ENCODE assay signal across 18 mouse cellular contexts in genomic region chr4:141074109-141074508, GRCm38 (mm10). TPM values are rescaled to one million over a fixed set of nuclear protein-coding genes. Genes with fewer than 3 reads are reported as not detected.
A peak's percentile ranks its signal among the peaks of the same experiment; 100 is the strongest.
DNase-seq lines count a peak whose midpoint lies in the region; ATAC-seq and TF ChIP-seq lines count a peak whose summit lies in the region.
"Had no signal": no experiment of that assay in that cellular context is flagged by ENCODE, and none has a peak within 500 bp of the region (broad histone marks: within the 10 kb centered on the region; RNA-seq: fewer than 3 reads in every experiment).

No protein-coding gene starts in this region.

- ATAC-seq in heart, embryonic 16.5 days (replicated peaks; ENCODE audit: extremely low read depth, insufficient read depth, low FRiP score): 0 out of 2 replicates have a peak, but pooled peaks have one; percentile 1
- ATAC-seq in erythroid progenitor cell, adult 5-6 weeks (replicated peaks; ENCODE audit: low FRiP score, poor library complexity, severe bottlenecking): 0 out of 2 replicates have a peak, but pooled peaks have one; percentile 20
- peak; percentile 51 for ATAC-seq in megakaryocyte progenitor cell, adult 5-6 weeks (replicated peaks; ENCODE audit: poor library complexity)
- ATAC-seq: midbrain, embryonic 16.5 days; Patski had no signal

- no peaks in the 10 kb centered on the region for H3K9me3 ChIP-seq in heart, embryonic 16.5 days (replicated peaks; ENCODE audit: control insufficient read depth, low read length)
- H3K9me3 ChIP-seq: limb, embryonic 15.5 days had no signal

- peaks cover 13% of the 10 kb centered on the region for H3K36me3 ChIP-seq in heart, embryonic 16.5 days (ENCODE audit: control insufficient read depth, insufficient read depth)
- H3K36me3 ChIP-seq in kidney, adult 2 months (ENCODE audit: control insufficient read depth, insufficient read depth, low read length): no peaks in the 10 kb centered on the region; the same call in 1 of the 2 replicates

- H3K4me1 ChIP-seq in heart, embryonic 16.5 days (ENCODE audit: control insufficient read depth, insufficient read depth, low read length): peaks cover 30% of the 10 kb centered on the region
- H3K4me1 ChIP-seq in kidney, adult 2 months (ENCODE audit: control insufficient read depth, insufficient read depth, low read length): peaks cover 8% of the 10 kb centered on the region; the same call in 1 of the 2 replicates

- H3K9ac ChIP-seq in heart, embryonic 16.5 days (ENCODE audit: low read length): no peak overlapping the region
- H3K9ac ChIP-seq: limb, embryonic 15.5 days had no signal

- TF ChIP-seq CTCF in gastrocnemius, adult 2 months (IDR thresholded peaks at IDR 0.05): no peak
- TF ChIP-seq CTCF in kidney, adult 2 months (conservative IDR thresholded peaks at IDR 0.05; ENCODE audit: insufficient read depth, insufficient read length, low read depth, low read length): no peak

- peak overlapping the region; percentile 0; the same call in 1 of the 2 replicates for H3K4me2 ChIP-seq in heart, embryonic 16.5 days (ENCODE audit: low read depth, low read length)
- H3K4me2 ChIP-seq: limb, embryonic 15.5 days had no signal

- TF ChIP-seq POLR2A in kidney, adult 2 months (IDR thresholded peaks at IDR 0.05; ENCODE audit: low read depth, low read length): no peak

- no peaks in the 10 kb centered on the region for H3K27me3 ChIP-seq in heart, embryonic 16.5 days (ENCODE audit: control insufficient read depth, insufficient read depth, low read length)
- no peaks in the 10 kb centered on the region for H3K27me3 ChIP-seq in kidney, adult 2 months (replicated peaks; ENCODE audit: control insufficient read depth, insufficient read depth, low read length)
- H3K27me3 ChIP-seq: limb, embryonic 15.5 days; Patski had no signal

- intact Hi-C loops in gastrocnemius, adult 2 months (cut with DNase I): no loop called here
- intact Hi-C loops in gastrocnemius, postnatal 14 days (cut with DNase I; ENCODE audit: low total_unique reads): no loop called here
- intact Hi-C loops in heart, postnatal 10 days (cut with DNase I): no loop called here

- peak overlapping the region; percentile 1; the same call in 1 of the 2 replicates for H3K4me3 ChIP-seq in gastrocnemius, adult 2 months
- no peak overlapping the region for H3K4me3 ChIP-seq in heart, embryonic 16.5 days (ENCODE audit: low read length)
- H3K4me3 ChIP-seq in kidney, adult 2 months (ENCODE audit: insufficient read depth, low read depth, low read length): no peak overlapping the region
- H3K4me3 ChIP-seq: limb, embryonic 15.5 days had no signal

- DNase-seq in gastrocnemius, adult 2 months: peak; percentile 20
- no peak for DNase-seq in gastrocnemius, postnatal 14 days
- DNase-seq in heart, postnatal 10 days: no peak
- no peak for DNase-seq in kidney, adult 2 months
- DNase-seq in layer of hippocampus, adult 18-20 months (ENCODE audit: low spot score in 2 of 2): no peak

- WGBS in heart, embryonic 16.5 days: 67% methylated on average over 4 of the region's 4 CpGs
- WGBS in kidney, adult 2 months: 91% methylated on average over 4 of the region's 4 CpGs

- peak overlapping the region; percentile 92 for H3K27ac ChIP-seq in gastrocnemius, adult 2 months
- H3K27ac ChIP-seq in heart, embryonic 16.5 days (ENCODE audit: low read length): peak overlapping the region; percentile 79
- H3K27ac ChIP-seq in kidney, adult 2 months (ENCODE audit: insufficient read depth, low read depth, low read length): no peak overlapping the region
- H3K27ac ChIP-seq: limb, embryonic 15.5 days; macrophage had no signal

RNA-seq across cellular contexts. Expression of gene Necap2, which starts 4.0 kb away (rescaled TPM):
- total RNA-seq in gastrocnemius, adult 2 months (2021): 10 to 100 TPM; 13.1 to 16.5 TPM
- 10 to 100 TPM; 19.9 to 21.7 TPM for total RNA-seq in gastrocnemius, postnatal 14 days (2021)
- polyA plus RNA-seq in heart, embryonic 16.5 days (2015; fragmentation: Nextera tagmentation; extraction: Ambion mirVana): 49.8 and 50.1 TPM in 2 replicates
- total RNA-seq in heart, postnatal 10 days (2021): 10 to 100 TPM; 33.3 to 34.3 TPM
- 51.1 and 67.4 TPM in 2 replicates for total RNA-seq in erythroid progenitor cell, adult 5-6 weeks (2015; ENCODE audit: low replicate concordance)
- total RNA-seq in erythroid progenitor cell, adult 5-6 weeks (2017; ENCODE audit: low replicate concordance): 45.2 and 108 TPM in 2 replicates
- total RNA-seq in megakaryocyte progenitor cell, adult 5-6 weeks (2015): 33.5 and 37.1 TPM in 2 replicates
- 50.4 and 64.3 TPM in 2 replicates for total RNA-seq in megakaryocyte progenitor cell, adult 5-6 weeks (2017)
- 60.3 and 64.9 TPM in 2 replicates for polyA plus RNA-seq in kidney, adult 2 months (2012; rRNA removed)
- total RNA-seq in layer of hippocampus, adult 18-20 months (2021): 10 to 100 TPM; 36.6 to 42.8 TPM

RNA-seq across cellular contexts. Expression of gene Crocc, which starts 13.8 kb away (rescaled TPM):
- total RNA-seq in gastrocnemius, adult 2 months (2021): 1 to 10 TPM; 1.7 to 2.0 TPM
- total RNA-seq in gastrocnemius, postnatal 14 days (2021): 1 to 10 TPM; 2.6 to 4.0 TPM
- polyA plus RNA-seq in heart, embryonic 16.5 days (2015; fragmentation: Nextera tagmentation; extraction: Ambion mirVana): 3.0 and 4.2 TPM in 2 replicates
- 1 to 10 TPM; 7.0 to 7.4 TPM for total RNA-seq in heart, postnatal 10 days (2021)
- 0.36 TPM in 1 of 2 replicates, not detected in the other for total RNA-seq in erythroid progenitor cell, adult 5-6 weeks (2015; ENCODE audit: low replicate concordance)
- 1.4 TPM in 1 of 2 replicates, not detected in the other for total RNA-seq in erythroid progenitor cell, adult 5-6 weeks (2017; ENCODE audit: low replicate concordance)
- total RNA-seq in megakaryocyte progenitor cell, adult 5-6 weeks (2015): 1.1 and 3.3 TPM in 2 replicates
- total RNA-seq in megakaryocyte progenitor cell, adult 5-6 weeks (2017): 5.8 and 6.0 TPM in 2 replicates
- polyA plus RNA-seq in kidney, adult 2 months (2012; rRNA removed): 34.7 and 41.8 TPM in 2 replicates
- 10 to 100 TPM; 54.5 to 67.0 TPM for total RNA-seq in layer of hippocampus, adult 18-20 months (2021)

RNA-seq across cellular contexts. Expression of gene Spata21, which starts 14.0 kb away (rescaled TPM):
- total RNA-seq in gastrocnemius, adult 2 months (2021): not detected
- not detected for total RNA-seq in gastrocnemius, postnatal 14 days (2021)
- polyA plus RNA-seq in heart, embryonic 16.5 days (2015; fragmentation: Nextera tagmentation; extraction: Ambion mirVana): 0.08 TPM in 1 of 2 replicates, not detected in the other
- not detected for total RNA-seq in heart, postnatal 10 days (2021)
- not detected in 2 replicates for total RNA-seq in erythroid progenitor cell, adult 5-6 weeks (2015; ENCODE audit: low replicate concordance)
- not detected in 2 replicates for total RNA-seq in erythroid progenitor cell, adult 5-6 weeks (2017; ENCODE audit: low replicate concordance)
- not detected in 2 replicates for total RNA-seq in megakaryocyte progenitor cell, adult 5-6 weeks (2015)
- not detected in 2 replicates for total RNA-seq in megakaryocyte progenitor cell, adult 5-6 weeks (2017)
- 0.03 and 0.26 TPM in 2 replicates for polyA plus RNA-seq in kidney, adult 2 months (2012; rRNA removed)
- under 1 TPM in 1 of 2 experiments, not detected in 1; 0.35 TPM for total RNA-seq in layer of hippocampus, adult 18-20 months (2021)
- total RNA-seq: adrenal gland, postnatal 36 days; hematopoietic stem cell, adult 5-6 weeks had no signal
- polyA plus RNA-seq: embryonic facial prominence, embryonic 11.5 days; forebrain, embryonic 11.5 days; large intestine, adult 2 months; macrophage; neural tube, embryonic 11.5 days; Patski had no signal

Comparison
In these comparisons a context has a peak if more than half of its experiments do, and no peak if none do; other contexts are left out.
1. ATAC-seq: peak in every context shown above with its lines; median percentile 51 in megakaryocyte progenitor cell, adult 5-6 weeks; 20 in erythroid progenitor cell, adult 5-6 weeks; 1 in heart, embryonic 16.5 days.
2. RNA of gene Crocc, which starts 13.8 kb away (total RNA-seq): 54.5 to 67.0 TPM in layer of hippocampus, adult 18-20 months; 7.0 to 7.4 TPM in heart, postnatal 10 days, 1.1 to 6.0 TPM in megakaryocyte progenitor cell, adult 5-6 weeks, 2.6 to 4.0 TPM in gastrocnemius, postnatal 14 days, 1.7 to 2.0 TPM in gastrocnemius, adult 2 months and 0.36 to 1.4 TPM in erythroid progenitor cell, adult 5-6 weeks; every median in the first group is over 4 times any median in the second.